Mouse (Mus musculus) retina, postnatal 1 day (tissue): ENCODE measurements around the gene Lipc.

Experiments
- DNase-seq: peaks from one replicate; pipeline ENCODE4 v3.0.0-alpha.2; 2012

Lipc gene

GRCm38 (mm10) chr9:70954226-70954625 is 2.2 kb upstream of the Lipc start:
- DNase-seq, result no peak

DNA sequence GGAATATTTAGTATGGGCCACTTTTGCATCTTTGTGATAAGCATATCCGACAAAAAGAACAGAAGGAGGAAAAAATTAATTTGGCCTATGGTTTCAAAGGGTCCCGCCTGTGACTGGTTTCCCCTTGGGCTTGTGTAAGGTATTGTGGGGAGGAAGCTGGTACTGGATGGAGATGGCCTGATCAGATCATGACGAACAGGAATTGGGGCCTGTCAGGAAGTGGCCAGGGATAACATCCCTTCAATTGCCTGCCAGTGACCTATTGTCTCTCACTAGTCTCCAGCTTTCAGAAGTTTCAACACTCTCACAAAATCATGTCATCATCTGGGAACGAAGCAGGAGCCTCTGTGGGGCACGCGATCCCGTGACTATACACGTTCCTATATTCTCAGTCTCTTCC is 2.7 kb downstream of the Lipc start:
- DNase-seq, result no peak

DNA sequence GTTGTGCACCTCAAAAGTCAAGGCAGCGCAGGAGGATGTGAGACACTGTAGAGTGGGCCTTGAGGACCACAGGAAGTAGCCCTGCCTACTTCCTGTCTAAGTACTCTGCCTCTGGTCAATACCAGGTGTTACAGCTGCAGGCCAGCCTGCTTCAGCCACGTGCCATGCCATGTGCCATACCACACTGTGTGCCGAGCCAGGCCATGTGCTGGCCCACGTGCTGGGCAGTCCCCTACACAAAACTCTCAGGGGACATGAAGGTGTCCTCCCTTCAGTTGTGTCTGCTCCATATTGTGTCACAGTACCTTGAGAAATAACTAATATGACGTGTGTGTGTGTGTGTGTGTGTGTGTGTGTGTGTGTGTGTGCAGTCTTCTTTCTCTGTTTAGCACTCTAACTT is 4.7 kb downstream of the Lipc start:
- no peak for DNase-seq

DNA sequence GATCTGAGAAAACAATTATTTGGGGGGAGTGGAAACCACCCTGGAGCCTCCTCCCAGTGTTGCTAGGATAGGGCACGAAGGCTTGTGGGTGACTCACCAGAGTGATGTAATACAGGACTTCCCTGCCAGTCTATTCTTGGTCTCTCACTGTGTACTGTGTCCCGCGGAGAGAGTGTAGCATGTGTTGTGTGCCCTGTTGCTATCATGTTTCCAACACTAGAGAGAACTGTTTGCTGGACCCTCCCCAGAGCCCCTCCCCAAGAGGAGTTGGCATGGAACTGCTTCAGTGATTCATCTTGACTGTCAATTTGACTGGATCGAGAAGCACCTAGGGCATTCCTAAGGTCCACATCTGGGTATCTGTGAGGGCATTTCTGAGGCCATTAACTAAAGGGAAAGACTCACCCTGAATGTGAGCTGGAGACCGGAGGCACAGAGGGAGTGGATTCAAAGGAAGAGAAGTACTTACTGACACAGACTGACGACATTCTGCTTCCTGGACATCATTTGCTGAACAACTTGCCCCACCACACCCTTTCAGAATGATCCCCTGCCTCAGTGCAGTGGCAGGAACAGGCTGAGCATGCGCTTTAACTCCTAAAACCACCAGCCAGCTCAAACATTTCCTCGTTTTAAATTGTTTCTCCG is 9.2 kb downstream of the Lipc start:
- no peak for DNase-seq

- no peak for DNase-seq
Observed at GRCm38 (mm10) chr9:70939752-70940501, 12.1 kb downstream of the Lipc start.

- no peak for DNase-seq
Observed at GRCm38 (mm10) chr9:70938850-70939249, 13.2 kb downstream of the Lipc start.

- no peak for DNase-seq
Observed at GRCm38 (mm10) chr9:70938134-70938533, 13.9 kb downstream of the Lipc start.

DNA sequence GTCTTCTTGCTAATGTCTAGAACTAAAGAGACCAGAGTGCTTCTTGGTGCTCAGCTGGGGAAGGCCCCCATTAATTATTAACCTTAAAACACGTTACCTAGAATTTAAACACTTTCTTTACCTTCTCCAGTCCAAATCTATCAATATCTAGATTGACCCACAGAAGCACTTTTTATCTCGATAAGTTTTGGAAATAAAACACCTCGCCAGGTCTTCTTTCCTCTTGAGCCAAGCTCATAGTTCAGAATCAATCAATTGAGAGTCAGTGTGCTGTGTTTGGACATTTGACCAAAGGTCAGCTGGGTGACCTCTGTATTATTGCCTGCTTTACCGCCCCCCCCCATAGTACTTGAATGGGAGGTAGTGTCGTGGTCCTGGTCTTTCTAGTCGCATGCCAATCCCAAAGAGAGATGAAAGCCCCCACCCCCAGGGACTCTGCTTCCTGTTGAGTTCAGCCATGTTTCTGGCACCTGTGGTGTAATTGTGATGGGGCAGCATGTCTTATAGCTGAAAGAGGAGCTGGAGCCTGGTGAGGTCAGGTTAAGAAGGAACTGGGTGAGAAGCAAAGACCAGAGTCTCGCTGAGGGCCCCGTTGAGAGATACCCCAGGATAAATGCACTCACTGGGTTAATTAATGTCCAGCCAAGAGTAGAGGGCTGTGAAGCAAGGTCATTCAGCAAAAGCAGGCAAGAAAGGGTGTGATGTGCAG is 17.3 kb downstream of the Lipc start:
- DNase-seq, result no peak

DNA sequence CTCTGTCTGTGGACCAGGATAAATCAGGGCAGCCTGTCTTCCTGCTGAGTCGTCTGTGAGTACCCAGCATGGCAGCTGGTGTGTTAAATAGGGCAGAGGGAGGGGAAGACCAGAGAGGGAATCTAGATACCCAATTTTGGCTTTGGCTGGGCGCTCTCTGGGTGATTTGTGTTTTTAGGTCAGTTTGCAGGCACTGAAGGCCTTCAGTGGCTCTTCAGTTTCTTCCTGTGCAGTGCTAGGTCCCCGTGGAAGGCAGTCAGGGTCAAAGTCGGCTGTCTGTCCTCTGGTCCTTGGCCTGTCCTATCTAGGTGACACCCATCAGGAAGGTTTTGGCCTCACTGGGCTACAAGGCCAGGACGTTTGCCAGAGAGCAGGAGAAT is 21.4 kb downstream of the Lipc start:
- DNase-seq, result peak; percentile 84

DNA sequence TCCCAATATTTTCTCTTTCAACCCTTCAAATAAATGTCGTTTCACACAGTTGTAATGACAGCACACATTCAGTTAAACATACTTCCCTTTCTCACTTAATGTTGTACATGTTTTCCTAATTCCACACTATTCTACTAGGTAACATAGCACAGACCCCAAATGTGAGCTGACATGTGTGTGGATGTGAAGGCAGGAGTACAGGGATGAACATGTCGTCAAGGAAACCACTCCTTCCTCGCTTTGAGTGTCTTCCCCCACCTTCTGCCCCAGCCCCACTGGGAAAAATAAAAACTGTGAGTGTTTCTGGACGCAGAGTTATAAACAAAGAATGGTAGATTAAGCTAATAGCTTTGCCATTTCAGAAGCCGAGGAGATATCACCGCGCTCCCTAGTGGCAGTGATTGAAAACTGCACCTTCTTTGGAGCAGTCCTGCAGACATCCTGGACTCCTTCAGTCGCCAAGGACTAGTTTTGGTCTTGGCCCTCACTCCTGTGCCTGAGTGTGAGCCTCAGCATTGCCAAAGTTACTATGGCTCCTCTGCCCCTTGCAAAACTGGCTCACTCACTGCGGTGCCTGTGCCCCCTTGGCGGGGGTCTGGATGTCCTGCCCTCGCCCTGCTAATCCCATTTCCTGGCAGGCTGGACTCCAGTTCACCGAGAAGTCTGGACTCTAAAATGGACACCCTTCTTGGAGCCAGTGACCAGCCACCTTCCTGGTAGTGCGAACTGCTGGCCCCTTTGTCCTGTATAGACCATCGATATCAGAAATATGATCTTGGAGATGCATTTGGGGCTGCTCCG is 22.0 kb downstream of the Lipc start:
- peak; percentile 78 for DNase-seq

DNA sequence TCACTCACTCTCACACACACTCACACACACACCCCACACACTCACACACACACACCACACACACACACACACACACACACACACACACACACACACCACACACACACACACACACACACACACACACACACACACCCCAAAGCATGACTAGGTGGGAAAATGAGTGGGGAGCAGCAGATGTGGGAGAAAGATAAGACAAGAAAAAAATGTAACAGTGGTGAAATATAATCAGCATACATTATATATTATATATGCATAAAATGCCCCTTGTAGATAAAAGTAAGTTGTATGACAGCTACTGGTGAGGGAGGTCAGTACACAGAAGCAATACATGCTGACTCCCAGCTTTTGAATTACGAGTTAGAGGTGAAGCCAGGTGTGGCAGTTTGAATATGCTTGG is 23.6 kb downstream of the Lipc start:
- DNase-seq, result no peak

DNA sequence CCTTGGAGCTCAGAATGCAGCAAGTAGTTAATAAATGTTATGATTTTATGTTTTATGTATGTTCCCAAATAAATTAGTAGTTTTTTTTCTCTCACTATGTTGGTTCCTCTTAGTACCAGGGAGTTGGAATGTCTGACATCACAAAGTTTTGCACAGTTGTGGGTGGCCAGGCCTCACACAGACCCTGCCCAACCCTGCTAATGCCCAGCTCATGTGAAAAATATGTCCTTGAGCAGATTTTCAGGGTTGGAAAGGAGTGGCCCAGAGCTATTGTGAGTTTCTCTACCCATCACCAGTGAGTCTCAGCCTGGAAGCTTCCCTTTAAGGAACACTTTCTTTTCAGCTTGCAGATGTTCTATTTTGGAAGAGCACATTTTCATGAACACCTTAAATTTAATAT is 24.3 kb downstream of the Lipc start:
- DNase-seq, result no peak

DNA sequence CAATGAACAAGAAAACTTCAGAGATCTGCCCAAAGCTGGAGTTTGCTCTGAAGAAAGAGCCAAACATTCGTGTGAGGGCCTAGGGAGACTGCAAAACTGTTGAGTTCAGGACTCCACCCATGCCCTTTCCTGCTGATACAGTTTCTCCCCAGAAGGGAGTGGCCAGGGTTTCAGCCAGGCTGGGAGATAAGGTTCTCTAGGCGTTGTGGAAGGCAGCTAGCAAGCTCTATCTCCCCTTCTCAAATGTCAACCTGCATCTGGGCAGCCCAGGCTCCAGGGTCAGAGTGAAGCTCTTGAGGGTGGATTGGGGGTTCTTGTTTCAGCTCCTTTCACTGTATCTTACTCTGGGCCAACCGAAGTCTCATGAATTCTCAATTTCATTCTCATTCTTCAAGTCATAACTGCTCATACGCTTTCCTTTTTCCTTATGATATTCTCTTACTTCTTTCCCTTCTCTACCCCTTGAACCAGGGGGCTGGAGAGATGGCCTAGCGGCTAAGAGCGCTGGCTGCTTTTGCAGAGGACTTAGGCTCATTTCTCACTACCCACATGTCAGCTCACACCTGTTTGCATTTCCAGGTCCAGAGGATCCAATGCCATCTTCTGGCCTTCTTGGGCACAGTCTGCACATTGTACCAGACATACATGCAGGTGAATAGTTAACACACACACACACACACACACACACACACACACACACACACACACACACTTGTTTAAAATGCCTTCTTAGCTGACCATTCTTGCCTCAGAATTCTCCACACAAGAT is 25.0 kb downstream of the Lipc start:
- DNase-seq, result no peak

GRCm38 (mm10) chr9:70925225-70925624 is 26.8 kb downstream of the Lipc start:
- no peak for DNase-seq

- no peak for DNase-seq
Observed at GRCm38 (mm10) chr9:70924763-70925162, 27.3 kb downstream of the Lipc start.

DNA sequence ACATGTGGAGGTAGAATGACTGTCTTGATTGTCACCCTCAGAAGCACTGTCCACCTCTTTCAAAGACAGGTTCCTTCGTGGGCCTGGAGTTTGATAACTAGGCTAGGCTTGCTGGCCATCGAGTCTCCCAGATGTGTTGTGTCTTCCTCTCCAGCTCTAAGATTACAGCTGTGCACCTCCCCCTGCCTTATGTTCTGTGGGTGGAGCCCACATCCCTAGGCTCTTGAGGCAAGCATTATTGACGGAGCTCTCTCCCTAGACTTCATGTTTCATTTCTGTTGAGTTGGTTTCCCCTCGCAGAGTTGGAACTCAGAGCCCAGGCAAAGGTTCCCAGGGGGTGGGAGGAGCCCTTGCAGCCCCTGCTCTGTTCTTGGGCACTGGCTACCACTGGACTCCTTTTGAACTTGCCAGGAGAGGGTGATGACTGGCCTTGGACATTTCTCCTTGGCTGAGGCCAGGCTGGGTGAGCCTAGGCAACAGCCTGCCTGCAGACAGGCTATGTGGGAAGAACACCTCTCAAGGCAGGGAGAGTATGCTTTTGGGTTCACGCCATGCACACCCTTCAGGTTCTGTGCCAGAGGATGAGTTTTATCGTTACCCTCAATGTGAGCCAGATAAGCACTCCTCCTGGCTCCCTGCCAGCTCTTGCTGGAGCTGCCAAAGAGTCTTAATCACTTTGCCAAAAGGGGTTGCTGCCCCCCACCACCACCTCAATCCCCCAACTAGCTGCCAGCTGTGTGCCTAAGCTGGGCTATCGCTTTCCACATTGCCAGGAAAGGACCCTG is 30.1 kb downstream of the Lipc start:
- peak; percentile 74 for DNase-seq

DNA sequence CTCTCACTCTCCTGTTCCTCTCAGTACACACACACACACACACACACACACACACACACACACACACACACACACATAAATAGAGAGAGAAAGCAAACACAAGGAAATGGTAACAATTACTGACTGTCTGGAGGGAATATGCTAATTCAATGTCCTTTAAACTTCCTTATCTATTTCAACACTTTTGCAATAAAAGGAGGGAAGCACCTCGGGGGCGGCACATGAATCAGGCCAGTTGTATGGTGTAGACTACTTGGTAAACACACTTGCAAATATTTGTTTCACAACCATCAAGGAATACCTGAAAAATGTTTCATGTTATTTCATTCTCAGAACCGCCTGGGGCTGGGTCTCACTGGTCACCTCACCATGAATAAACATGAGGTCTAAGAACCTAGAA is 30.9 kb downstream of the Lipc start:
- DNase-seq, result no peak

- no peak for DNase-seq
Observed at GRCm38 (mm10) chr9:70919271-70919670, 32.8 kb downstream of the Lipc start.

DNA sequence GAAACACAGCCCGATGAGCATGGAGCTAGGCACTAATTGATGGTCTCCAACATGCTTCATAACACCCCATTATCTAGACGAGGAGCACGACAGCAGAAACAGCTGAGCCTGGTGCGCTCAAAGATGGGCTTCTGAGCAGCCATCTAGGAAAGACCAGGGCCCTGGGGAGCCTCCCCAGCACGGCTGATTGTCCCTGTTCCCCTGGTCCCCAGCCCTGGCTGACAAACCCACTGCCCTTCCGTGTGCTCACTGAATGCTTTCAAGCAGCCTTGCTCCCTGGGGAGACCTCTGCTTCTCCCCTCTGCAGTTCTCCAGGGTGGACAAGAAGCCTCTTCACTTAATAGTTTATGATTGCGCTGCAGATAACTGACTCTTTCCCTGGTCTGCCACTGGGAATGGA is 35.5 kb downstream of the Lipc start:
- DNase-seq, result no peak

- DNase-seq, result no peak
Observed at GRCm38 (mm10) chr9:70915356-70915685, 36.7 kb downstream of the Lipc start.

GRCm38 (mm10) chr9:70914659-70915355 is 37.2 kb downstream of the Lipc start:
- peak; percentile 56 for DNase-seq
